Mouse (Mus musculus) embryonic facial prominence, embryonic 11.5 days (tissue): ENCODE results near the gene Rab11fip3. TPM values are rescaled to one million over a fixed set of nuclear protein-coding genes. Genes with fewer than 3 reads are reported as not detected.
"Not testable (repeated sequence)": the region's sequence is repeated elsewhere in the genome, so short reads cannot be mapped to it uniquely, and the experiment has no call there.

Source experiments
- ATAC-seq: fragments of 200-750 bp; cut with Nextera tagmentation; replicated peaks from 2 replicates; pipeline ENCODE4 v1.8.0; 2017; ENCODE audit warnings: low read depth; ENCODE audit not compliant: insufficient number of reproducible peaks, low FRiP score, low TSS enrichment
- DNase-seq: peaks from one replicate; pipeline ENCODE4 v3.0.0-alpha.2; 2015; ENCODE audit warnings: low spot score
- H3K27ac ChIP-seq: fragments of 300-500 bp; sonication (generic); replicated peaks from 2 replicates; pipeline ENCODE4 v1.5.1; 2014; ENCODE audit warnings: mild to moderate bottlenecking, low read depth, low read length, control low read depth
- H3K27me3 ChIP-seq: fragments of 300-500 bp; sonication (generic); 2 replicates; pipeline ENCODE4 v1.6.1; 2014; ENCODE audit warnings: mild to moderate bottlenecking, low read length, moderate library complexity, mixed read lengths; ENCODE audit not compliant: control insufficient read depth, insufficient read depth
- H3K36me3 ChIP-seq: fragments of 300-500 bp; sonication (generic); replicated peaks from 2 replicates; pipeline ENCODE4 v1.6.1; 2014; ENCODE audit warnings: low read depth, mild to moderate bottlenecking, low read length, moderate library complexity, mixed read lengths; ENCODE audit not compliant: control insufficient read depth, insufficient read depth
- H3K4me1 ChIP-seq: fragments of 300-500 bp; sonication (generic); 2 replicates; pipeline ENCODE4 v1.6.1; 2014; ENCODE audit warnings: low read length, mixed read lengths; ENCODE audit not compliant: control insufficient read depth, insufficient read depth
- H3K4me2 ChIP-seq: fragments of 300-500 bp; sonication (generic); 2 replicates; pipeline ENCODE4 v1.6.1; 2014; ENCODE audit warnings: low read depth, mild to moderate bottlenecking, control low read depth, low read length, moderate library complexity
- H3K4me3 ChIP-seq: fragments of 300-500 bp; sonication (generic); 2 replicates; pipeline ENCODE4 v1.5.1; 2014; ENCODE audit warnings: low read depth, low read length, control low read depth
- H3K9ac ChIP-seq: fragments of 300-500 bp; sonication (generic); replicated peaks from 2 replicates; pipeline ENCODE4 v1.6.1; 2014; ENCODE audit warnings: mild to moderate bottlenecking, control low read depth, low read length
- H3K9me3 ChIP-seq: fragments of 300-500 bp; sonication (generic); replicated peaks from 2 replicates; pipeline ENCODE4 v1.6.1; 2016; ENCODE audit warnings: mild to moderate bottlenecking, low read length, inconsistent platforms, mixed read lengths; ENCODE audit not compliant: control insufficient read depth
- WGBS: fragments of 180-500 bp; shearing (Covaris S2); extraction: QIAGEN DNeasy Blood & Tissue Kit; methylation state at CpG from one replicate; pipeline ENCODE4 v1.1.7; 2014; 5-methylcytosine and 5-hydroxymethylcytosine counted together
- polyA plus RNA-seq: library from polyadenylated mRNA; unstranded; fragments of >200 nt; fragmentation: Nextera tagmentation; extraction: Ambion mirVana; gene quantifications from 2 replicates; pipeline ENCODE4 v1.2.1, GENCODE M21; 2014

Gene Rab11fip3
- polyA plus RNA-seq, 1 experiment from 2014 or later: 12.9 TPM

- Histone ChIP-seq H3K4me1 (0 out of 2 replicates have a peak, but pooled peaks cover 2% of the 10 kb centered on the region), H3K27me3 (peaks cover 48% of the 10 kb centered on the region), H3K4me3 (peak overlapping the region; percentile 65), H3K9ac (peak overlapping the region; percentile 67), H3K27ac (no peak overlapping the region), H3K4me2 (peak overlapping the region; percentile 99), H3K36me3 (no peaks in the 10 kb centered on the region), H3K9me3 (no peaks in the 10 kb centered on the region)
- 15% methylated on average over 14 of the region's 14 CpGs for WGBS
- no peak; the same call in 1 of the 2 replicates for ATAC-seq
- peak; percentile 9 for DNase-seq
Measured at GRCm38 (mm10) chr17:26112751-26113150, 43.4 kb upstream of the Rab11fip3 start.

- Histone ChIP-seq H3K27me3 (peaks cover 48% of the 10 kb centered on the region), H3K4me1 (0 out of 2 replicates have a peak, but pooled peaks cover 2% of the 10 kb centered on the region), H3K9me3 (no peaks in the 10 kb centered on the region), H3K36me3 (no peaks in the 10 kb centered on the region), H3K27ac (no peak overlapping the region), H3K4me2 (no peak overlapping the region), H3K9ac (no peak overlapping the region), H3K4me3 (no peak overlapping the region)
- WGBS: 14% methylated on average over 4 of the region's 4 CpGs
- no peak for ATAC-seq
- DNase-seq: no peak
Measured at GRCm38 (mm10) chr17:26111722-26112121, 42.4 kb upstream of the Rab11fip3 start.

GRCm38 (mm10) chr17:26111024-26111423 lies 41.7 kb upstream of the Rab11fip3 start:
- ATAC-seq (no peak), DNase-seq (no peak)
- Histone ChIP-seq H3K27ac (no peak overlapping the region), H3K9ac (no peak overlapping the region), H3K36me3 (no peaks in the 10 kb centered on the region), H3K27me3 (peaks cover 48% of the 10 kb centered on the region), H3K4me2 (no peak overlapping the region), H3K9me3 (no peaks in the 10 kb centered on the region), H3K4me3 (no peak overlapping the region), H3K4me1 (0 out of 2 replicates have a peak, but pooled peaks cover 2% of the 10 kb centered on the region)
- 2% methylated on average over 4 of the region's 4 CpGs for WGBS

DNA sequence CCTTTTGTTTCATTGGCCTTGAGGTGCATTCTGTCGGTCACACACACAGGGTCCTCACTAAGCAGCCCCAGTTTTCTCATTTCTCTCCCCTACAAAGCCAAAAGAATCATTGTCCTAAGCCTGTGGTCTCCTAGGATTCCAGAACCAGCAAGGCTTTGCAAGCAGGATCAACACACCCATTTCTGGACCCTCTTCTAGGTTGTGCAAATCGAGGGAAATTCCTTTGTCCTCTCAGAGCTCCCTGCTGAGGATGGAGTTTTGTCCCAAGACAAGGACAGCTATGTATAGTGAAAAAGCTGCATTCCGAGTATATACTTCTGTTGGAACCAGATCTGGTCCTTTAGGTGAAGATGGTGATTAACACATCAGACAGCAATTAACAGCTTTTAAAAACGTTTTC lies 40.8 kb upstream of the Rab11fip3 start:
- no peak for DNase-seq
- ATAC-seq: no peak
- Histone ChIP-seq H3K9me3 (no peaks in the 10 kb centered on the region), H3K27ac (no peak overlapping the region), H3K27me3 (peaks cover 40% of the 10 kb centered on the region), H3K36me3 (no peaks in the 10 kb centered on the region), H3K9ac (no peak overlapping the region), H3K4me3 (no peak overlapping the region), H3K4me1 (0 out of 2 replicates have a peak, but pooled peaks cover 2% of the 10 kb centered on the region), H3K4me2 (no peak overlapping the region)
- 20% methylated on average over 4 of the region's 4 CpGs for WGBS

GRCm38 (mm10) chr17:26105619-26106018 lies 36.3 kb upstream of the Rab11fip3 start:
- WGBS: 65% methylated on average over 4 of the region's 4 CpGs
- H3K36me3 ChIP-seq: no peaks in the 10 kb centered on the region
- ATAC-seq: no peak

GRCm38 (mm10) chr17:26101478-26101877 lies 32.1 kb upstream of the Rab11fip3 start:
- 53% methylated on average over 2 of the region's 4 CpGs for WGBS
- Histone ChIP-seq H3K9ac (no peak overlapping the region), H3K4me2 (no peak overlapping the region), H3K4me1 (no peaks in the 10 kb centered on the region), H3K4me3 (no peak overlapping the region), H3K36me3 (no peaks in the 10 kb centered on the region), H3K27me3 (no peaks in the 10 kb centered on the region), H3K9me3 (no peaks in the 10 kb centered on the region), H3K27ac (no peak overlapping the region)
- ATAC-seq (no peak), DNase-seq (peak; percentile 15)

More at GRCm38 (mm10) chr17:26105619-26106018, 36.3 kb upstream of the Rab11fip3 start:
- H3K4me1 ChIP-seq: no peaks in the 10 kb centered on the region
- H3K9ac ChIP-seq: no peak overlapping the region
- no peak overlapping the region for H3K4me2 ChIP-seq
- peaks cover under 1% of the 10 kb centered on the region for H3K27me3 ChIP-seq
- H3K27ac ChIP-seq: no peak overlapping the region
- H3K9me3 ChIP-seq: no peaks in the 10 kb centered on the region
- no peak overlapping the region for H3K4me3 ChIP-seq
- no peak for DNase-seq

GRCm38 (mm10) chr17:26100166-26100565 lies 30.8 kb upstream of the Rab11fip3 start:
- Histone ChIP-seq H3K4me3 (no peak overlapping the region), H3K9ac (no peak overlapping the region), H3K27me3 (no peaks in the 10 kb centered on the region), H3K9me3 (no peaks in the 10 kb centered on the region), H3K4me1 (no peaks in the 10 kb centered on the region), H3K4me2 (no peak overlapping the region), H3K36me3 (no peaks in the 10 kb centered on the region), H3K27ac (no peak overlapping the region)
- ATAC-seq (no peak), DNase-seq (no peak)
- WGBS: 41% methylated on average over 2 of the region's 2 CpGs

DNA sequence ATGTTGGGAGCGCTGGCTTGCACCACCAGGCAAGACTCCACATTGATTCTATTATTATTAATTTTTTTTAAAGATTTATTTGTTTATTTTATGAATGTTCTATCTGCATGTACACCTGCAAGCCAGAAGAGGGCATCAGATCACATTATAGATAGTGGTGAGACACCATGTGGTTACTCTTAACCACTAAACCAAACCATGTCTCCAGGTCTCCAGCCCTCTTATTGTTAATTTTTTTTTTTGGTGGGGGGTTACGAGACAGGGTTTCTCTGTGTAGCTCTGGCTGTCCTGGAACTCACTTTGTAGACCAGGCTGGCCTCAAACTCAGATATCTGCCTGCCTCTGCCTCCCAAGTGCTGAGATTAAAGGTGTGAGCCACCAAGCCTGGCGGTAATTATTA lies 30.0 kb upstream of the Rab11fip3 start:
- H3K9me3 ChIP-seq, H3K9ac ChIP-seq, H3K4me2 ChIP-seq, H3K4me3 ChIP-seq, H3K4me1 ChIP-seq, ATAC-seq, H3K36me3 ChIP-seq, H3K27ac ChIP-seq, H3K27me3 ChIP-seq: not testable (repeated sequence)
- WGBS: 51% methylated on average over 3 of the region's 3 CpGs
- peak; percentile 30 for DNase-seq
